Mouse (Mus musculus) embryo, embryonic 10.5 days (tissue): Measurements from ENCODE around the gene Mapkapk3.
A peak's percentile ranks its signal among the peaks of the same experiment; 100 is the strongest.

Experiments used
- DNase-seq: peaks from one replicate; pipeline ENCODE4 v3.0.0-alpha.2; 2015; ENCODE audit warnings: low spot score

Mapkapk3 gene

GRCm38 (mm10) chr9:107263912-107264311 is 25.8 kb downstream of the Mapkapk3 start:
- no peak for DNase-seq

GRCm38 (mm10) chr9:107262375-107262774 is 27.3 kb downstream of the Mapkapk3 start:
- no peak for DNase-seq

DNA sequence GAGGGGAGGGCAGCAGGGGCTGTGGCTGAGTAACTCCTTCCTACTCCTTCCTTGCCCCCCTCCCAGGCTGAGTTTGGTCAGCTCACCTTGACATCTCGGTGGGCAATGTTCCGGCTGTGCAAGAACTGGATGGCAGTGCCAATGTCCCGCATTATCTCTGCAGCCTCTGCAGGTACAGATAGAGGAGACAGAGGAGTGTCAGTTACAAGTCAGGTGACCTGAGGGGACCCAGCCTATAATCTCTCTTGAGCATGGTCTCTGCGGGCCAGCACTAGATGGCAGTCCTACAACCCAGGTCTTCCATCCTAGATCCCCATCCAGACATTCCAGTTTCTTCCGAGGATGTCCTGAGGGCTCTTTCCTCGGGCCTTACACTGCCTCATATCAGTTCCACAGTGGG is 27.9 kb downstream of the Mapkapk3 start:
- no peak for DNase-seq

- no peak for DNase-seq
Observed at GRCm38 (mm10) chr9:107260836-107261235, 28.8 kb downstream of the Mapkapk3 start.

DNA sequence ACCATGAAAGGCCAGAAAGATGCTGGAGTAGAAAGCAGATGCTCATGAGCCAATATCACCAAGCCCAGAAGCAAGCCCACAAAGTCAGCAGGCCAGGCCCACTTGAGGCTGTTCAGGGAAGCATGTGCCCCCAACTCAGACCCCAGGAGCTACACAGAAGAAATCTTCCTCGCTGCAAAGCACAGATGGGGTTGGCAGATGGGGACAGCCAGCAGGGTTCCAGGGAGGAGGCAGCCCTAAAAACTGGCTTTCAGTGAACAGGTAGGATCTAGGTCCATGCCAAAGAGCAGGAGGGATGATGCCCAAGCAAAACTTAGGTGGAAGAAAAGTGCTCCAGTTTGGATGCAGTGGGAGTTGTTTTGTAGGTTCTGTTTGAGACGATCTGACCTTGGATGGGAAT is 29.2 kb downstream of the Mapkapk3 start:
- DNase-seq, result no peak

- DNase-seq, result no peak
Observed at GRCm38 (mm10) chr9:107259571-107259970, 30.1 kb downstream of the Mapkapk3 start.

- peak; percentile 41 for DNase-seq
Observed at GRCm38 (mm10) chr9:107255596-107255995, 34.1 kb downstream of the Mapkapk3 start.

DNA sequence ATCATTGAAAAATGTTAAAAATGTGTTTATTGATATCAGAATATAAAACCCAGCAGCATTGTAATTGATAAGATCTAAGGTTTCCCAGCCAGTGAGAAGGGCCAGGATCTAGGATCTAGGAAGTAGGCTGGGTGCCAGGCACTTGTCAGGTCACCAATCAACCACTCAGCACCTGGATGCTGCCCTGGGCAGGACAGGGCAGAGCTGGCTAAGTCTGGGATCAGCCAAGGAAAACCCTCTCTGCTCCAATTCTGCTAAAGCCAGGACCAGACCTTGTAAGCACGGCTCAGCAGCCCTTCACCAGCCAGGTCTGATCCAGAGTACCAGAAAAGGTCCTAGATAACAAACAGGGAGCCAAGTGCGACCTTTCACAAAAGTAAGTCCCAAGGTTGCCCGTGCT is 34.8 kb downstream of the Mapkapk3 start:
- no peak for DNase-seq

- no peak for DNase-seq
Observed at GRCm38 (mm10) chr9:107254476-107254875, 35.2 kb downstream of the Mapkapk3 start.

DNA sequence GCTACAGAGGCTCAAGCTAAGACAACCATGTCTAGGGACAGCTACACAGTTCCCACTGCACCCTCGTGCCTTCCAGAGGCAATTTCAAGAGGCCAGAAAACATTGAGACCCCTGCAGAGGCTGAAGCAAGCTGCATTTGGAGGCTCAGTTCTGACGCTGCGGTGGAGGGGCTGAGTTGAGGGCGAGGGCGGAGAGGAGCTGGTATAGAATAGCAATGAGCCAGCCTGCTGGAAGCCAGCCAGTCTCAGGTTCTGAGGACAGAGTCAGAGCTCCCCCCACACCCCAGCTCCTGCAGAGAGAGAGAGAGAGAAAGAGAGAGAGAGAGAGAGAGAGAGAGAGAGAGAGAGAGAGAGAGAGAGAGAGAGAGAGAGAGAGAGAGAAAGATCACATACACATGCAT is 37.5 kb downstream of the Mapkapk3 start:
- no peak for DNase-seq

- DNase-seq, result no peak
Observed at GRCm38 (mm10) chr9:107250416-107251337, 39.0 kb downstream of the Mapkapk3 start.

DNA sequence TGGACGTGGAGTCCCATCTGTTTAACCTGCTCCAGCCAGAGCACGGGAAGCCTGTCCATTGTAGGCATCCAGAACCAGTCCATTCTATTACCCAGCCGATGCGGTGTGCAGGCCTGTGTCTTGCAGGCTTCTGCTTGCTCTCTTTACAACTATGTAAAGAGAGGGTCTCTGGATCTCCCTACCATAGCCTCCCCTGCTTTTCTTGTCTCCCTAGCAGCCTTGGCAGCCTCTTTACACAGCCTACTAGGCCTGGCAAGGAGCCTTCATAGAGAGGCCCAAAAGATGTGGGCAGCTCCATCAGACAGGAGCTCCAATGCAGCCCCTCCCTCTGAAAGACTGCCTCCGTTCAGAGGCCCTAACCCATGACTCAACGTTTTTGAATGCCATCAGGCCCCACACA is 40.5 kb downstream of the Mapkapk3 start:
- DNase-seq, result no peak

DNA sequence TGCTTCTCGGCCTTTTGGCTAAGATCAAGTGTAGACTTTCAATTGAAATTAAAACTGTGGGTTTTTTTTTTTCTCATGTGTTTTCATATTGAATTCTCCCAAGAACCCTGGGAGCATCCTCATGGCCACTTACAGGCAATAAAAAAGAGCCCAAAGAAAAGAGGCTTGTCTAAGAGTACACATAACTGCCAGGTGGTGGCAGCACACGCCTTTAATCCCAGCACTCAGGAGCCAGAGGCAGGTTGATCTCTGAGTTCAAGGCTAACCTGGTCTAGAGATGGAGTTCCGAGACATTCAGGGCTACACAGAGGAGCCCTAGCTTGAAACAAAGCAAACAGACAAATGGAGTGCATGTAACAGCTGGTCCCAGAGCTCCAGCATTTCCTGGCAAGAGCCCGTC is 43.5 kb downstream of the Mapkapk3 start:
- DNase-seq, result peak; percentile 23

- no peak for DNase-seq
Observed at GRCm38 (mm10) chr9:107245311-107245710, 44.4 kb downstream of the Mapkapk3 start.

- no peak for DNase-seq
Observed at GRCm38 (mm10) chr9:107236151-107236550, 53.5 kb downstream of the Mapkapk3 start.

DNA sequence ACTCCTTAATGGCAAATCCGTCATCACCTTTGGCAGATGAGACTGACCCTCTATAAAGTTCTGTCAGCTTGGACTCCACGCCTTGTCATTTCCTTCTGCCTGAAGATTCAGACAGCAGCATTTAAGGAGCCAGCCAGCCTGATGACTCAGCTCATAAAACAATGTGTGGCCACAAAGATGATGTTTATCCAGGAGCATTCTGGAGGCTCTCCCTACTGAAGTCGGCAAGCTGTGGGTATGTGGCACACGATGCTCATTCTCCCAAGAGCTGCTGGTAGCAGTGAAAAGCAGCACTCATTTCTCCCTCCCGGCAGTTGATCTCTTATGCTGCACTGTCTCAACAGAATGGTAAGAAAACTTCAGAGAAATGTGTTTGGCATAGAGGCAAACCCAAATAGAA is 54.4 kb downstream of the Mapkapk3 start:
- no peak for DNase-seq

DNA sequence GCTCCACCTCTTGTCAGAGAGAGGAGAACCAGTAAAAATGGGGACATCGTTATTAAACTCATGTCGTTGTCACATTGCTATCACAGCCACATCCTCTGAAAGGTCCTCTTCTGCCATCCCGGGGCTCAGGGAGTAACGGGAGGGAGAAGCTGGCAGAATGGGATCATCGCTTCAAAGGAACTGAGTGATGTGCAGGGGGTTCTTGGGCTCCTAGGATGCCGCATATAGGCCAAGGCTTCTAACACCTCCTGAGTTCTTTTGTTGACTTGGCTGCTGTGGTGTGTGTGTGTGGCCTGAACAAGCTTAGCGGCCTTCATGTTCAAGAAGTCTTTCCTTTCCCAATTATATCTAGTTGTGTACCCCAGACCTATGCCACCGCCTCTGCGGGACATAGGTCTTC is 57.5 kb downstream of the Mapkapk3 start:
- no peak for DNase-seq

GRCm38 (mm10) chr9:107231539-107232139 is 58.0 kb downstream of the Mapkapk3 start, which contains the start of gene Dock3:
TSS of gene Dock3 (minus strand) at chr9:107231909.
- DNase-seq, result peak; percentile 73

DNA sequence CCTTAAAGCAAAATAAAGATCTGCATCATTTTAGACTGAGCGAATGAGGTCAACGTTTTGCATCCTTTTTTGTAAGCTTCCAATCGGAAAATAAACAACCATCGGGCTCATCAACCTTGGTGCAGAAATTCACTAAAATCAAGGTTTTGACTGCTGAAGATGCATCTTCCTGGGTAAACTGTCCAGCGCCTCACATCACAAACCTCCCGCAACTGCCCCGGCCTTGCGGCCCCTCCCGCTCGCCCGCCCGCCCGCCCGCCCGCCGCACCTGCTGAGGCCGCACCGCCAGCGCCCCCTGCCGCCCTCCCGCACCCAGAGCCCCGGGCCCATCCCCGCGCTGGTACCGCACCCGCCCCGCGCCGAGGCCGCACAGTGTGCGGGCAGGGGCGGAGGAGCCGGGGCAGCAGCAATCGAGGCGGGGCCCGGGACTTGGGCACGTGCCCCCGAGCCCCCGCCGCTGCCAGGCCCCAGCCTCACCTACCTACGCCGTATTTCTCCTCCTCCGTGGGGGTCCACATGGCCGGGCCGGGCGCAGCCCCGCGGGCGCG is 58.6 kb downstream of the Mapkapk3 start:
- DNase-seq, result peak; percentile 43

DNA sequence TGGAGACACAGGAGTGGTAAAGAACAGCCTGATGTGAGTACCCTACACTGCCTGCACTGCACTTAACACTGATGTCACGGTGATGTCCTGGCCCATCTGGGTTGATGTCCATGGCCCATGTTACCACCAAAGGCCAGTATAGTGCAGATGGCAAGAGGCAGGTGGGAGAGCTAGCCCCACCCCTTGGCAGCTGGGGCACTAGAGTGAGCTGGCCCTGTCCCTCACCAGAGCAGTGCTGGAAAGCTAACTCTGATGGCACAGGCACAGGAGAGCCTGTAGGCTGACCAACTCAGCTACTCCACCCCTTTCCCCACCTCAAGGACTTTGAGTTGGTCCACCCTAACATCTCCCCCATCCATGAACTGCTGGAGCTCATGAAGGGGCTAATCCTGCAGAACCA is 65.1 kb downstream of the Mapkapk3 start:
- no peak for DNase-seq
